In the genomic region with DNA sequence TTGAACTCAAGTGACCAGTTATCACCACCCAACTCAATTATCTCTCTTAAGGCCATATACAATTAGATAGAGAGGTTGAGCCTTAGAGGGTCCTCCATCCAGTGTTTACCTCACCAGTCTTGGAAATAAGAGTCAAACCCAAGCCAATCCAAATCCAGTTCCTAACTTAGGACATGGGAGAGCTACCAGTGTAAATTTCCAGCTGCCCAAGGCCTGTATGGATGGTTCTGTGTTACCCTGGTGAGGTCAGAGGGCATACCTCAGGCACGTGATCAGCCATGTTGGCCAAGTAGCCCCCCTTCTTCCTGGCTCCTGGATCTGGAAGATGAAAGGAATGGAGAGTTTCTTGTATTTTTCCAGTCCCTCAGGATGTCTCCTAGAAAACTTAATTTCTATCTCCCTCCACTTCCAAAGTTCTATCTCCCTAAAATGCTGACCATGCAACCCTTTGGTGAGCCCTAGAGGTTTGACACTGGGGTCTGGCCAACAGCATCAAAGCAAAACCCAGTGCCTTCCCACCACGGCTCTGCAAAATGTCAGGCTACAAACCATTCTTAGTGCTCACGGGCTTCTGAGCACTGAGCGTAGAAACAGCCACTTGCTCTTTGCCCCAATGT, we compare ENCODE assay signal across 16 mouse cellular contexts. TPM values are rescaled to one million over a fixed set of nuclear protein-coding genes. Genes with fewer than 3 reads are reported as not detected.
DNase-seq lines count a peak whose midpoint lies in the region; ATAC-seq lines count a peak whose summit lies in the region.
"Had no signal": no experiment of that assay in that cellular context is flagged by ENCODE, and none has a peak within 500 bp of the region (broad histone marks: within the 10 kb centered on the region; RNA-seq: fewer than 3 reads in every experiment).

No protein-coding gene starts in this region.

- peaks cover 40% of the 10 kb centered on the region for H3K4me1 ChIP-seq in heart, embryonic 13.5 days
- peaks cover 43% of the 10 kb centered on the region for H3K4me1 ChIP-seq in midbrain, embryonic 16.5 days (ENCODE audit: control insufficient read depth, insufficient read depth, low read length)
- H3K4me1 ChIP-seq in midbrain, embryonic 10.5 days, result peaks cover 53% of the 10 kb centered on the region
- H3K4me1 ChIP-seq in forebrain, embryonic 14.5 days (ENCODE audit: control insufficient read depth, insufficient read depth, low read length), result peaks cover 13% of the 10 kb centered on the region
- H3K4me1 ChIP-seq in neural tube, embryonic 13.5 days (replicated peaks), result peaks cover 70% of the 10 kb centered on the region

- H3K36me3 ChIP-seq in heart, embryonic 13.5 days, result peaks cover 55% of the 10 kb centered on the region
- H3K36me3 ChIP-seq in midbrain, embryonic 16.5 days (ENCODE audit: control insufficient read depth, insufficient read depth, low read length), result peaks cover 22% of the 10 kb centered on the region
- H3K36me3 ChIP-seq in midbrain, embryonic 10.5 days, result peaks cover 64% of the 10 kb centered on the region
- H3K36me3 ChIP-seq in forebrain, embryonic 14.5 days (ENCODE audit: control insufficient read depth, insufficient read depth, low read length), result peaks cover 54% of the 10 kb centered on the region
- peaks cover 52% of the 10 kb centered on the region for H3K36me3 ChIP-seq in neural tube, embryonic 13.5 days

- H3K9ac ChIP-seq in heart, embryonic 13.5 days, result peak overlapping the region; percentile 99; the same call in 1 of the 2 replicates
- 0 out of 2 replicates have a peak overlapping the region, but pooled peaks have one; percentile 20 for H3K9ac ChIP-seq in midbrain, embryonic 16.5 days (ENCODE audit: low read depth, low read length)
- H3K9ac ChIP-seq in forebrain, embryonic 14.5 days (ENCODE audit: low read length), result 0 out of 2 replicates have a peak overlapping the region, but pooled peaks have one; percentile 5
- H3K9ac ChIP-seq in neural tube, embryonic 13.5 days, result peak overlapping the region; percentile 93; the same call in 1 of the 2 replicates

- H3K27me3 ChIP-seq in heart, embryonic 13.5 days (replicated peaks), result no peaks in the 10 kb centered on the region
- no peaks in the 10 kb centered on the region for H3K27me3 ChIP-seq in midbrain, embryonic 16.5 days (ENCODE audit: control insufficient read depth, insufficient read depth, low read depth, low read length)
- H3K27me3 ChIP-seq in midbrain, embryonic 10.5 days (ENCODE audit: low read depth, poor library complexity, severe bottlenecking), result no peaks in the 10 kb centered on the region
- H3K27me3 ChIP-seq in forebrain, embryonic 14.5 days (replicated peaks; ENCODE audit: control insufficient read depth, insufficient read depth, low read length), result no peaks in the 10 kb centered on the region
- no peaks in the 10 kb centered on the region for H3K27me3 ChIP-seq in neural tube, embryonic 13.5 days

- WGBS in heart, embryonic 13.5 days, result 75% methylated on average over 4 of the region's 4 CpGs
- 80% methylated on average over 4 of the region's 4 CpGs for WGBS in midbrain, embryonic 16.5 days
- WGBS in midbrain, embryonic 10.5 days, result 88% methylated on average over 4 of the region's 4 CpGs
- WGBS in forebrain, embryonic 14.5 days, result 83% methylated on average over 4 of the region's 4 CpGs
- WGBS in neural tube, embryonic 13.5 days, result 86% methylated on average over 4 of the region's 4 CpGs

- H3K4me3 ChIP-seq in heart, embryonic 13.5 days, result 0 out of 2 replicates have a peak overlapping the region, but pooled peaks have one; percentile 3
- no peak overlapping the region; the same call in 1 of the 2 replicates for H3K4me3 ChIP-seq in midbrain, embryonic 16.5 days (ENCODE audit: low read depth, low read length)
- no peak overlapping the region for H3K4me3 ChIP-seq in midbrain, embryonic 10.5 days
- no peak overlapping the region for H3K4me3 ChIP-seq in forebrain, embryonic 14.5 days (ENCODE audit: low read depth, low read length)
- H3K4me3 ChIP-seq in neural tube, embryonic 13.5 days, result no peak overlapping the region

- H3K4me2 ChIP-seq in heart, embryonic 13.5 days, result peak overlapping the region; percentile 90
- H3K4me2 ChIP-seq in midbrain, embryonic 16.5 days (ENCODE audit: low read length), result no peak overlapping the region
- H3K4me2 ChIP-seq in forebrain, embryonic 14.5 days (ENCODE audit: low read length), result peak overlapping the region; percentile 68; the same call in 1 of the 2 replicates
- H3K4me2 ChIP-seq in neural tube, embryonic 13.5 days, result peak overlapping the region; percentile 87

- H3K27ac ChIP-seq in heart, embryonic 13.5 days (replicated peaks), result no peak overlapping the region
- H3K27ac ChIP-seq in midbrain, embryonic 16.5 days (ENCODE audit: low read length), result no peak overlapping the region
- no peak overlapping the region for H3K27ac ChIP-seq in midbrain, embryonic 10.5 days (replicated peaks)
- no peak overlapping the region for H3K27ac ChIP-seq in forebrain, embryonic 14.5 days (ENCODE audit: low read depth, low read length)
- no peak overlapping the region for H3K27ac ChIP-seq in neural tube, embryonic 13.5 days (replicated peaks)

- H3K9me3 ChIP-seq in heart, embryonic 13.5 days, result no peaks in the 10 kb centered on the region
- no peaks in the 10 kb centered on the region for H3K9me3 ChIP-seq in midbrain, embryonic 16.5 days (replicated peaks; ENCODE audit: control insufficient read depth, low read length, poor library complexity, severe bottlenecking)
- H3K9me3 ChIP-seq in midbrain, embryonic 10.5 days (replicated peaks), result no peaks in the 10 kb centered on the region
- H3K9me3 ChIP-seq in forebrain, embryonic 14.5 days (replicated peaks; ENCODE audit: control insufficient read depth, low read length), result no peaks in the 10 kb centered on the region
- no peaks in the 10 kb centered on the region for H3K9me3 ChIP-seq in neural tube, embryonic 13.5 days

- no peak for ATAC-seq in heart, embryonic 13.5 days (ENCODE audit: extremely low read depth, insufficient number of reproducible peaks, low FRiP score, low TSS enrichment)
- no peak for ATAC-seq in midbrain, embryonic 16.5 days
- no peak for ATAC-seq in forebrain, embryonic 14.5 days
- ATAC-seq in neural tube, embryonic 13.5 days (ENCODE audit: low read depth), result no peak
- no peak for ATAC-seq in granulocyte monocyte progenitor cell, adult 5-6 weeks (replicated peaks; ENCODE audit: poor library complexity, severe bottlenecking)
- ATAC-seq: activated CD4-positive, CD25-positive, alpha-beta regulatory T cell, adult 4 months had no signal

- no peak for DNase-seq in heart, postnatal 4 days
- no peak for DNase-seq in midbrain, embryonic 10.5 days (ENCODE audit: low spot score)
- no peak for DNase-seq in forebrain, embryonic 14.5 days (ENCODE audit: low spot score)
- DNase-seq in cerebellum, postnatal 36 days, result no peak
- DNase-seq: kidney, postnatal 10 days had no signal

RNA-seq across cellular contexts. Expression of gene Fam69b, which starts 9.2 kb away (rescaled TPM):
- polyA plus RNA-seq in heart, embryonic 13.5 days (2015; fragmentation: Nextera tagmentation; extraction: Ambion mirVana), result 17.2 and 18.7 TPM in 2 replicates
- total RNA-seq in heart, postnatal 4 days (2021), result 1 to 10 TPM; 6.1 to 7.0 TPM
- polyA plus RNA-seq in midbrain, embryonic 16.5 days (2015; fragmentation: Nextera tagmentation; extraction: Ambion mirVana), result 153 and 155 TPM in 2 replicates
- polyA plus RNA-seq in midbrain, embryonic 10.5 days (2016; fragmentation: Nextera tagmentation; extraction: Ambion mirVana), result 36.4 and 51.4 TPM in 2 replicates
- 97.4 and 101 TPM in 2 replicates for polyA plus RNA-seq in forebrain, embryonic 14.5 days (2014; fragmentation: Nextera tagmentation; extraction: Ambion mirVana)
- polyA plus RNA-seq in neural tube, embryonic 13.5 days (2015; fragmentation: Nextera tagmentation; extraction: Ambion mirVana), result 91.8 and 101 TPM in 2 replicates
- total RNA-seq in granulocyte monocyte progenitor cell, adult 5-6 weeks (2014; fragmentation: Nextera tagmentation), result 11.1 and 13.9 TPM in 2 replicates
- 8.3 and 9.3 TPM in 2 replicates for total RNA-seq in granulocyte monocyte progenitor cell, adult 5-6 weeks (2017)

RNA-seq across cellular contexts. Expression of gene Agpat2, which starts 33.2 kb away (rescaled TPM):
- polyA plus RNA-seq in heart, embryonic 13.5 days (2015; fragmentation: Nextera tagmentation; extraction: Ambion mirVana), result 21.8 and 23.2 TPM in 2 replicates
- total RNA-seq in heart, postnatal 4 days (2021), result 10 to 100 TPM; 23.9 to 25.4 TPM
- 4.0 and 4.1 TPM in 2 replicates for polyA plus RNA-seq in midbrain, embryonic 16.5 days (2015; fragmentation: Nextera tagmentation; extraction: Ambion mirVana)
- 9.0 and 10.6 TPM in 2 replicates for polyA plus RNA-seq in midbrain, embryonic 10.5 days (2016; fragmentation: Nextera tagmentation; extraction: Ambion mirVana)
- polyA plus RNA-seq in forebrain, embryonic 14.5 days (2014; fragmentation: Nextera tagmentation; extraction: Ambion mirVana), result 4.0 TPM in 2 replicates
- 6.0 and 7.4 TPM in 2 replicates for polyA plus RNA-seq in neural tube, embryonic 13.5 days (2015; fragmentation: Nextera tagmentation; extraction: Ambion mirVana)
- 42.4 and 46.7 TPM in 2 replicates for total RNA-seq in granulocyte monocyte progenitor cell, adult 5-6 weeks (2014; fragmentation: Nextera tagmentation)
- 50.2 and 55.2 TPM in 2 replicates for total RNA-seq in granulocyte monocyte progenitor cell, adult 5-6 weeks (2017)

RNA-seq across cellular contexts. Expression of gene Lcn4, which starts 33.7 kb away (rescaled TPM):
- not detected in 2 replicates for polyA plus RNA-seq in heart, embryonic 13.5 days (2015; fragmentation: Nextera tagmentation; extraction: Ambion mirVana)
- total RNA-seq in heart, postnatal 4 days (2021), result not detected
- polyA plus RNA-seq in midbrain, embryonic 16.5 days (2015; fragmentation: Nextera tagmentation; extraction: Ambion mirVana), result not detected in 2 replicates
- not detected in 2 replicates for polyA plus RNA-seq in midbrain, embryonic 10.5 days (2016; fragmentation: Nextera tagmentation; extraction: Ambion mirVana)
- not detected in 2 replicates for polyA plus RNA-seq in forebrain, embryonic 14.5 days (2014; fragmentation: Nextera tagmentation; extraction: Ambion mirVana)
- polyA plus RNA-seq in neural tube, embryonic 13.5 days (2015; fragmentation: Nextera tagmentation; extraction: Ambion mirVana), result not detected in 2 replicates
- total RNA-seq in granulocyte monocyte progenitor cell, adult 5-6 weeks (2014; fragmentation: Nextera tagmentation), result not detected in 2 replicates
- not detected in 2 replicates for total RNA-seq in granulocyte monocyte progenitor cell, adult 5-6 weeks (2017)
- total RNA-seq: left cerebral cortex, postnatal 10 days had no signal
- polyA plus RNA-seq: C2C12; cortical plate, adult 2 months; heart, postnatal 0 days; neural tube, embryonic 14.5 days; stomach, embryonic 16.5 days had no signal

RNA-seq across cellular contexts. Expression of gene Gm20532, which starts 51.0 kb away (rescaled TPM):
- not detected in 2 replicates for polyA plus RNA-seq in heart, embryonic 13.5 days (2015; fragmentation: Nextera tagmentation; extraction: Ambion mirVana)
- total RNA-seq in heart, postnatal 4 days (2021), result not detected
- polyA plus RNA-seq in midbrain, embryonic 16.5 days (2015; fragmentation: Nextera tagmentation; extraction: Ambion mirVana), result 0.30 TPM in 1 of 2 replicates, not detected in the other
- polyA plus RNA-seq in midbrain, embryonic 10.5 days (2016; fragmentation: Nextera tagmentation; extraction: Ambion mirVana), result not detected in 2 replicates
- polyA plus RNA-seq in forebrain, embryonic 14.5 days (2014; fragmentation: Nextera tagmentation; extraction: Ambion mirVana), result not detected in 2 replicates
- not detected in 2 replicates for polyA plus RNA-seq in neural tube, embryonic 13.5 days (2015; fragmentation: Nextera tagmentation; extraction: Ambion mirVana)
- total RNA-seq in granulocyte monocyte progenitor cell, adult 5-6 weeks (2014; fragmentation: Nextera tagmentation), result not detected in 2 replicates
- total RNA-seq in granulocyte monocyte progenitor cell, adult 5-6 weeks (2017), result not detected in 2 replicates
- total RNA-seq: left cerebral cortex, postnatal 10 days had no signal
- polyA plus RNA-seq: activated CD4-positive, CD25-positive, alpha-beta regulatory T cell, adult 4 months; C2C12; cortical plate, adult 2 months; heart, postnatal 0 days; neural tube, embryonic 14.5 days; stomach, embryonic 16.5 days had no signal

RNA-seq across cellular contexts. Expression of gene Egfl7, which starts 57.6 kb away (rescaled TPM):
- 170 and 185 TPM in 2 replicates for polyA plus RNA-seq in heart, embryonic 13.5 days (2015; fragmentation: Nextera tagmentation; extraction: Ambion mirVana)
- total RNA-seq in heart, postnatal 4 days (2021), result 100 to 1,000 TPM; 317 to 343 TPM
- 62.0 and 64.4 TPM in 2 replicates for polyA plus RNA-seq in midbrain, embryonic 16.5 days (2015; fragmentation: Nextera tagmentation; extraction: Ambion mirVana)
- polyA plus RNA-seq in midbrain, embryonic 10.5 days (2016; fragmentation: Nextera tagmentation; extraction: Ambion mirVana), result 68.5 and 85.7 TPM in 2 replicates
- 52.5 and 52.8 TPM in 2 replicates for polyA plus RNA-seq in forebrain, embryonic 14.5 days (2014; fragmentation: Nextera tagmentation; extraction: Ambion mirVana)
- polyA plus RNA-seq in neural tube, embryonic 13.5 days (2015; fragmentation: Nextera tagmentation; extraction: Ambion mirVana), result 78.3 and 82.0 TPM in 2 replicates
- 22.7 and 32.6 TPM in 2 replicates for total RNA-seq in granulocyte monocyte progenitor cell, adult 5-6 weeks (2014; fragmentation: Nextera tagmentation)
- total RNA-seq in granulocyte monocyte progenitor cell, adult 5-6 weeks (2017), result 9.6 and 20.4 TPM in 2 replicates

Comparison
In these comparisons a context has a peak if more than half of its experiments do, and no peak if none do; other contexts are left out.
1. H3K9ac ChIP-seq: peak in every context shown above with its lines; median percentile 99 in heart, embryonic 13.5 days; 93 in neural tube, embryonic 13.5 days; 20 in midbrain, embryonic 16.5 days; 5 in forebrain, embryonic 14.5 days.